Mouse (Mus musculus): Measurements from ENCODE around the gene Ipmk. TPM values are rescaled to one million over a fixed set of nuclear protein-coding genes. Genes with fewer than 3 reads are reported as not detected.

The Ipmk gene
- polyA plus RNA-seq, 1 experiment from 2014 or later: 17.2 TPM

- H3K4me1 ChIP-seq (ENCODE audit: insufficient read depth): no peaks in the 10 kb centered on the region
- no peaks in the 10 kb centered on the region for H3K9me3 ChIP-seq (ENCODE audit: low read depth, low read length)
- H3K27me3 ChIP-seq (ENCODE audit: insufficient read depth, low read length): no peaks in the 10 kb centered on the region
- no peak for TF ChIP-seq CTCF (IDR thresholded peaks at IDR 0.05; ENCODE audit: low read depth)
- H3K4me2 ChIP-seq: no peak overlapping the region
- ATAC-seq (ENCODE audit: insufficient read depth): no peak
- WGBS: 64% methylated on average over 8 of the region's 8 CpGs
- no peak for DNase-seq
- no peak overlapping the region for H3K27ac ChIP-seq (ENCODE audit: low read depth)
- no peak overlapping the region for H3K9ac ChIP-seq
- H3K4me3 ChIP-seq (ENCODE audit: low read depth, low read length): no peak overlapping the region
- no peaks in the 10 kb centered on the region for H3K36me3 ChIP-seq (ENCODE audit: insufficient read depth)
Observed at GRCm38 (mm10) chr10:71476471-71477080, 129.0 kb downstream of the Ipmk start.

- Histone ChIP-seq H3K4me3 (ENCODE audit: low read depth, low read length) (no peak overlapping the region), H3K27me3 (ENCODE audit: insufficient read depth, low read length) (no peaks in the 10 kb centered on the region), H3K9ac (no peak overlapping the region), H3K27ac (ENCODE audit: low read depth) (no peak overlapping the region), H3K9me3 (ENCODE audit: low read depth, low read length) (no peaks in the 10 kb centered on the region), H3K36me3 (ENCODE audit: insufficient read depth) (no peaks in the 10 kb centered on the region), H3K4me1 (ENCODE audit: insufficient read depth) (no peaks in the 10 kb centered on the region), H3K4me2 (no peak overlapping the region)
- ATAC-seq (ENCODE audit: insufficient read depth) (no peak), DNase-seq (no peak)
- 26% methylated on average over 4 of the region's 4 CpGs for WGBS
- TF ChIP-seq CTCF (IDR thresholded peaks at IDR 0.05; ENCODE audit: low read depth): no peak
Observed at GRCm38 (mm10) chr10:71477147-71477546, 129.6 kb downstream of the Ipmk start.

- ATAC-seq (ENCODE audit: insufficient read depth) (no peak; the same call in 1 of the 2 replicates), DNase-seq (peak; percentile 90)
- H3K4me2 ChIP-seq: no peak overlapping the region
- no peaks in the 10 kb centered on the region for H3K36me3 ChIP-seq (ENCODE audit: insufficient read depth)
- peak; percentile 96 for TF ChIP-seq CTCF (IDR thresholded peaks at IDR 0.05; ENCODE audit: low read depth)
- no peaks in the 10 kb centered on the region for H3K9me3 ChIP-seq (ENCODE audit: low read depth, low read length)
- H3K27me3 ChIP-seq (ENCODE audit: insufficient read depth, low read length): no peaks in the 10 kb centered on the region
- H3K4me3 ChIP-seq (ENCODE audit: low read depth, low read length): no peak overlapping the region
- no peak overlapping the region for H3K9ac ChIP-seq
- 7% methylated on average over 8 of the region's 8 CpGs for WGBS
- no peak overlapping the region for H3K27ac ChIP-seq (ENCODE audit: low read depth)
- no peaks in the 10 kb centered on the region for H3K4me1 ChIP-seq (ENCODE audit: insufficient read depth)
Observed at GRCm38 (mm10) chr10:71479700-71480325, 132.2 kb downstream of the Ipmk start.

Other genes with a start within 250 kb of the Ipmk start
- gene Bicc1, start 188.1 kb upstream of the Ipmk start, polyA plus RNA-seq (2014; fragmentation: Nextera tagmentation; extraction: Ambion mirVana): 26.4 and 27.9 TPM in 2 replicates
- gene Tfam, start 109.5 kb upstream of the Ipmk start, polyA plus RNA-seq (2014; fragmentation: Nextera tagmentation; extraction: Ambion mirVana): 71.3 and 71.7 TPM in 2 replicates
- 71.6 and 74.1 TPM in 2 replicates for gene Ube2d1, start 62.5 kb upstream of the Ipmk start, polyA plus RNA-seq (2014; fragmentation: Nextera tagmentation; extraction: Ambion mirVana)
- 93.7 and 94.5 TPM in 2 replicates for gene Cisd1, start 2.8 kb upstream of the Ipmk start, polyA plus RNA-seq (2014; fragmentation: Nextera tagmentation; extraction: Ambion mirVana)